Mouse (Mus musculus): ENCODE data around the gene Trim8. TPM values are rescaled to one million over a fixed set of nuclear protein-coding genes. Genes with fewer than 3 reads are reported as not detected.
A peak's percentile ranks its signal among the peaks of the same experiment; 100 is the strongest.

Trim8 gene
- polyA plus RNA-seq, 1 experiment from 2014 or later: 34.1 TPM

DNA sequence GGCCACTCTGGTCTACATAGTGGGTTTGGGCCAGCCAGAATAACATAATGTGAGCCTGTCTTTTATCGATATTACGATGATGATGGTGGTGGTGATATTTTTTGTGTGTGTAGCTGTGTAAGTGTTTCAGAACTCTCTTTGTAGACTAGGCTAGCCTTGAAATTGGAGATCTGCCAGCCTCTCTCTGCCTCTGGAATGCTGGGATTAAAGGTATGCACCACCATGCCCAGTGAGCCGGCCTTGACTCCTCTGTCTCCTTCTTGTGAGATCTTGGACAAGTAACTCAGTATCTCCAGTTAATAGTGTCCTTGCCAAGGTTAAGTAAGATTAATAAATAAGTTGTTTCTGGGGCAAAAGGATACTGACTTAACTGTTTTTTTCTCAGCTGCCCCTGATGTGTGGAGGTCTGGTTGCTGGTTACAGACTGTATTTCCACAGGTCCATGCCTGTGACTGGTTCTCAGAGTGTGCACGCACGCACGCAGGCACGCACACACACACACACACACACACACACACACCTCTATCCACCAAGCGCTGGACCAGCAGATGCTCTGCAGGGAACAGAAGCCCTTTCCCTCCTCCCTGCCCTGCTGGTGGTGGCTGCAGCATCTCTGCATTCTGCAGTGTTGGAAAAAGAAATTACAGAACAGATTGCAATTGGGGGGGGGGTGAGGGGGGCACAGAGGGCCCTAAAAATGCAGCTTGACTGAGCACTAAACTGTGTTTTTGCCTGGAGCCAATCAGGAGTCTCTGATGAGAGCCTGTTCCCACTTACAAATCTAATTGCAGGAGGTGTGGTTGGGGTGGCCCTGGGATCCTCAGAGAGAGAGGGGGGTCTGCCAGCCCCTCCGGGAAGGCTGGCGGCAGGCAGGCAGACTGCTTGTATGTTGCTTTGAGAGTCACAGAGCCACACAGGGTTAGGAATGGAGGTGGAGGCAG, 24.5 kb downstream of the Trim8 start:
- H3K9ac ChIP-seq (replicated peaks; ENCODE audit: low read depth): no peak overlapping the region
- H3K4me2 ChIP-seq (replicated peaks; ENCODE audit: low read depth, low read length): no peak overlapping the region
- WGBS: 73% methylated on average over 10 of the region's 10 CpGs
- peaks cover 52% of the 10 kb centered on the region for H3K4me1 ChIP-seq (ENCODE audit: insufficient read depth, low read depth, low read length)
- H3K27ac ChIP-seq (ENCODE audit: low read length): peak overlapping the region; percentile 80
- no peaks in the 10 kb centered on the region for H3K27me3 ChIP-seq (replicated peaks; ENCODE audit: insufficient read depth, low read length)
- no peak overlapping the region for H3K4me3 ChIP-seq (ENCODE audit: low read depth, low read length)
- TF ChIP-seq EP300 (IDR thresholded peaks at IDR 0.05) (no peak), CTCF (IDR thresholded peaks at IDR 0.05) (no peak)
- DNase-seq (ENCODE audit: low spot score): peak; percentile 43
- no peaks in the 10 kb centered on the region for H3K9me3 ChIP-seq (ENCODE audit: low read length)
- no peak for ATAC-seq
- no peaks in the 10 kb centered on the region for H3K36me3 ChIP-seq (ENCODE audit: insufficient read depth, low read length)

DNA sequence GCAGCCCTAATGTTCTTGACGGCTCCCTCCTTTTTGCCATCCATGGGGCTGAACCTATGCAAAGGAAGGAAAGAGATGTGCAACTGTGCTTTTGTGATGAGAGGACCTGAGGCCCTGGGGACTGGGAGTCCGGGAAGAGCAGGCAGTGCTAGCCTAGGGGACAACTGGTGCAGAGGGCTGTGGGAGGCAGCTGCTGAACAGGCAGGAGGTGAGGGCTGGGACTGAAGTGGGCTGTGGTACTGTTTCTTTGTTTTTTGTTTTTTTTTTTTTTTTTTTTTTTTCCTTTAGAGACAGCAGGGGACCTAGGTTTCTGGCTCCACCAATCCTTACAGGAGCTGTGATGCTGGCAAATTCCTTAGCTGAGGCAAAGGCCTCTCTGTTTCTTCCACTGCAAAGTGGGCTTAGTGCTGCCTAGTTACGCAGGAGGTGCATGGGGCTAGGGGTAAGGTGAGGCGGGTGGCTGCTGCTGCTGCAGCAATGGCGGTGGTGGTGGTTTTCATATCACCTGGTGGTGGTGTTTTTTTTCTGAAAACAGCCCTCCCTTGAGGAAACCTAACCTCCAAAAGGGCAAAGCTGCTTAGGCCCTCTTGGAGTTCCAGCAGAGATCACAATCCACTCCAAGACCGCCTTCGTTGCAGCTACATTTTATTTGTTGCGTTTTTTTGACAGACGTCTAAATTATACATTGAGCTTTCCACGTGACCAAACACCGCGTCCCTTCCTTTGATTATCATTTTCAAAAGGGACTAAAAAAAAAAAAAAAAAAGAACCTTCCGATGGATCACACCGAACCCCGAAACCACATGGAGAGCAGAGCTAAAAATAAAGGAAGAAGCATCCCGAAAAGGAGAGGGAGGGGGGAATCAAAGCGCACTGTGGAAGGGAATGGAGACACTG, 26.4 kb downstream of the Trim8 start:
- H3K27ac ChIP-seq (ENCODE audit: low read length): peak overlapping the region; percentile 79
- TF ChIP-seq CTCF (IDR thresholded peaks at IDR 0.05): no peak
- no peak overlapping the region for H3K9ac ChIP-seq (replicated peaks; ENCODE audit: low read depth)
- H3K36me3 ChIP-seq (ENCODE audit: insufficient read depth, low read length): no peaks in the 10 kb centered on the region
- DNase-seq (ENCODE audit: low spot score) (no peak), ATAC-seq (no peak)
- WGBS: 40% methylated on average over 17 of the region's 17 CpGs
- no peaks in the 10 kb centered on the region for H3K27me3 ChIP-seq (replicated peaks; ENCODE audit: insufficient read depth, low read length)
- H3K4me1 ChIP-seq (ENCODE audit: insufficient read depth, low read depth, low read length): peaks cover 64% of the 10 kb centered on the region
- no peaks in the 10 kb centered on the region for H3K9me3 ChIP-seq (ENCODE audit: low read length)
- peak overlapping the region; percentile 50 for H3K4me2 ChIP-seq (replicated peaks; ENCODE audit: low read depth, low read length)
- H3K4me3 ChIP-seq (ENCODE audit: low read depth, low read length): no peak overlapping the region

GRCm38 (mm10) chr19:46528529-46529213, 27.2 kb downstream of the Trim8 start:
- peaks cover 63% of the 10 kb centered on the region for H3K4me1 ChIP-seq (ENCODE audit: insufficient read depth, low read depth, low read length)
- DNase-seq (ENCODE audit: low spot score) (peak; percentile 87), ATAC-seq (peak; percentile 60)
- H3K36me3 ChIP-seq (ENCODE audit: insufficient read depth, low read length): no peaks in the 10 kb centered on the region
- no peak overlapping the region; the same call in 1 of the 2 replicates for H3K4me3 ChIP-seq (ENCODE audit: low read depth, low read length)
- no peak overlapping the region for H3K9ac ChIP-seq (replicated peaks; ENCODE audit: low read depth)
- no peaks in the 10 kb centered on the region for H3K9me3 ChIP-seq (ENCODE audit: low read length)
- H3K27ac ChIP-seq (ENCODE audit: low read length): peak overlapping the region; percentile 79
- peak overlapping the region; percentile 50 for H3K4me2 ChIP-seq (replicated peaks; ENCODE audit: low read depth, low read length)
- no peaks in the 10 kb centered on the region for H3K27me3 ChIP-seq (replicated peaks; ENCODE audit: insufficient read depth, low read length)
- 3% methylated on average over 20 of the region's 20 CpGs for WGBS
- TF ChIP-seq EP300 (IDR thresholded peaks at IDR 0.05): peak; percentile 65
- TF ChIP-seq CTCF (IDR thresholded peaks at IDR 0.05): peak; percentile 62

GRCm38 (mm10) chr19:46529601-46530448, 28.3 kb downstream of the Trim8 start:
- 36% methylated on average over 13 of the region's 13 CpGs for WGBS
- peak overlapping the region; percentile 79 for H3K27ac ChIP-seq (ENCODE audit: low read length)
- no peaks in the 10 kb centered on the region for H3K27me3 ChIP-seq (replicated peaks; ENCODE audit: insufficient read depth, low read length)
- no peaks in the 10 kb centered on the region for H3K9me3 ChIP-seq (ENCODE audit: low read length)
- peaks cover 53% of the 10 kb centered on the region for H3K4me1 ChIP-seq (ENCODE audit: insufficient read depth, low read depth, low read length)
- 0 out of 2 replicates have a peak overlapping the region, but pooled peaks have one; percentile 16 for H3K9ac ChIP-seq (replicated peaks; ENCODE audit: low read depth)
- peak overlapping the region; percentile 50; the same call in 1 of the 2 replicates for H3K4me2 ChIP-seq (replicated peaks; ENCODE audit: low read depth, low read length)
- no peak overlapping the region for H3K4me3 ChIP-seq (ENCODE audit: low read depth, low read length)
- TF ChIP-seq CTCF (IDR thresholded peaks at IDR 0.05) (no peak), EP300 (IDR thresholded peaks at IDR 0.05) (no peak)
- DNase-seq (ENCODE audit: low spot score) (no peak), ATAC-seq (no peak)
- no peaks in the 10 kb centered on the region for H3K36me3 ChIP-seq (ENCODE audit: insufficient read depth, low read length)

DNA sequence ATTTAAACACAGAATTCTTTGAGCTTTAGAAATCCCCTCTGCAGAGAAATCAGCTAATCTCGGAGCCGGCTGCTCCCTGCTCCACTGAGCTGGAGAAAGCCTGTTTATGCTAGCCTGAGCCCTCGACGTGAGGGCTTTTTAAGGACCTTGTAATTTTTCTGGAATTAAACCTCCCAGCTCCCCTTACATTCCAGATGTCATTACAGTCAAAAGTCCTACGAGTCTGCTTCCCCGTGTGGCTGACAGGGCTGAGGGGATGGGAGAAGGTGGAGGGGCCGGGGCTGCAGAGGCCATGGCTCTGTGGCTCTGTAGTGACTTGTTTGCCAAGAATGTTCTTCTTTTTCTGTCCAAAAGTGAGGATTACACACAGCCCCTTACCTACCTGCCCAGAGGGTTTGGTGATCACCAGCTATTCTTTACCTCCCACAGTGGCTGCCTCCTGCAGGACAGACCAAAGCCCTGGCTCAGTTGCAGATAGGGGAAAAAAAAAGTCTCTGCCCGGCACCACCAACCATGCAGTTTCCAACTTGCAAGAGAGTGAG, 29.0 kb downstream of the Trim8 start:
- Histone ChIP-seq H3K9ac (replicated peaks; ENCODE audit: low read depth) (no peak overlapping the region), H3K9me3 (ENCODE audit: low read length) (no peaks in the 10 kb centered on the region), H3K4me3 (ENCODE audit: low read depth, low read length) (no peak overlapping the region), H3K27ac (ENCODE audit: low read length) (peak overlapping the region; percentile 79), H3K36me3 (ENCODE audit: insufficient read depth, low read length) (no peaks in the 10 kb centered on the region), H3K27me3 (replicated peaks; ENCODE audit: insufficient read depth, low read length) (no peaks in the 10 kb centered on the region), H3K4me2 (replicated peaks; ENCODE audit: low read depth, low read length) (peak overlapping the region; percentile 27), H3K4me1 (ENCODE audit: insufficient read depth, low read depth, low read length) (peaks cover 46% of the 10 kb centered on the region)
- DNase-seq (ENCODE audit: low spot score) (peak; percentile 41), ATAC-seq (no peak)
- 30% methylated on average over 8 of the region's 8 CpGs for WGBS
- TF ChIP-seq CTCF (IDR thresholded peaks at IDR 0.05) (no peak), EP300 (IDR thresholded peaks at IDR 0.05) (no peak)

Data from lung, postnatal 0 days (tissue).